Mouse (Mus musculus) heart, adult 9 months (tissue): Measurements from ENCODE around the gene Prkag2.

Experiments
- DNase-seq, 2 experiments: peaks; one replicate each; pipeline ENCODE4 v3.0.0; 2022; ENCODE audit warnings: low spot score in 2 of 2

Gene Prkag2

GRCm38 (mm10) chr5:24999351-24999750 lies 101.1 kb downstream of the Prkag2 start:
- no peak for DNase-seq

GRCm38 (mm10) chr5:24995576-24996100 lies 104.8 kb downstream of the Prkag2 start:
- peak; percentile 82 to 84 for DNase-seq

- DNase-seq = no peak
Observed at GRCm38 (mm10) chr5:24993190-24993589, 107.3 kb downstream of the Prkag2 start.

GRCm38 (mm10) chr5:24991575-24991974 lies 108.9 kb downstream of the Prkag2 start:
- no peak for DNase-seq

- DNase-seq = no peak
Observed at GRCm38 (mm10) chr5:24990460-24990859, 110.0 kb downstream of the Prkag2 start.

GRCm38 (mm10) chr5:24989683-24990082 lies 110.8 kb downstream of the Prkag2 start:
- DNase-seq = no peak

- no peak for DNase-seq
Observed at GRCm38 (mm10) chr5:24986956-24987355, 113.5 kb downstream of the Prkag2 start.

- DNase-seq = no peak
Observed at GRCm38 (mm10) chr5:24986204-24986940, 114.1 kb downstream of the Prkag2 start.

- DNase-seq = no peak
Observed at GRCm38 (mm10) chr5:24985434-24986176, 114.8 kb downstream of the Prkag2 start.

- no peak for DNase-seq
Observed at GRCm38 (mm10) chr5:24984157-24984556, 116.3 kb downstream of the Prkag2 start.

GRCm38 (mm10) chr5:24983539-24983938 lies 116.9 kb downstream of the Prkag2 start:
- peak in 1 of 2 experiments; percentile 23 for DNase-seq

GRCm38 (mm10) chr5:24982258-24982657 lies 118.2 kb downstream of the Prkag2 start:
- peak; percentile 47 to 52 for DNase-seq

GRCm38 (mm10) chr5:24981765-24982164 lies 118.7 kb downstream of the Prkag2 start:
- peak; percentile 43 to 46 for DNase-seq

GRCm38 (mm10) chr5:24979968-24980345 lies 120.5 kb downstream of the Prkag2 start:
- no peak for DNase-seq

- DNase-seq = no peak
Observed at GRCm38 (mm10) chr5:24979312-24979967, 121.0 kb downstream of the Prkag2 start.

- DNase-seq = no peak
Observed at GRCm38 (mm10) chr5:24976907-24977306, 123.5 kb downstream of the Prkag2 start.

- DNase-seq = no peak
Observed at GRCm38 (mm10) chr5:24976236-24976635, 124.2 kb downstream of the Prkag2 start.

GRCm38 (mm10) chr5:24975100-24975499 lies 125.3 kb downstream of the Prkag2 start:
- DNase-seq = no peak

- no peak for DNase-seq
Observed at GRCm38 (mm10) chr5:24973672-24974225, 126.7 kb downstream of the Prkag2 start.

- peak; percentile 64 to 76 for DNase-seq
Observed at GRCm38 (mm10) chr5:24973228-24973627, 127.2 kb downstream of the Prkag2 start.

- DNase-seq = no peak
Observed at GRCm38 (mm10) chr5:24970552-24971275, 129.7 kb downstream of the Prkag2 start.
